In genomic region chr7:30251956-30252954, GRCm38 (mm10) we compare ENCODE assay signal across 12 mouse cellular contexts. TPM values are rescaled to one million over a fixed set of nuclear protein-coding genes. Genes with fewer than 3 reads are reported as not detected.
DNase-seq lines count a peak whose midpoint lies in the region; ATAC-seq and TF ChIP-seq lines count a peak whose summit lies in the region.
"Had no signal": no experiment of that assay in that cellular context is flagged by ENCODE, and none has a peak within 500 bp of the region (broad histone marks: within the 10 kb centered on the region; RNA-seq: fewer than 3 reads in every experiment).

No protein-coding gene starts in this region.

- no peak overlapping the region for H3K4me3 ChIP-seq in liver, postnatal 0 days (ENCODE audit: low read depth, low read length)
- H3K4me3 ChIP-seq in testis, adult 2 months (ENCODE audit: control insufficient read depth, low read depth, low read length): no peak overlapping the region
- H3K4me3 ChIP-seq: megakaryocyte, embryonic 14.5 days had no signal

- no peaks in the 10 kb centered on the region for H3K27me3 ChIP-seq in liver, postnatal 0 days (ENCODE audit: insufficient read depth, low read length)
- H3K27me3 ChIP-seq in testis, adult 2 months (ENCODE audit: control insufficient read depth, insufficient read depth, low read length): no peaks in the 10 kb centered on the region
- H3K27me3 ChIP-seq: megakaryocyte, embryonic 14.5 days had no signal

- no peaks in the 10 kb centered on the region for H3K9me3 ChIP-seq in liver, postnatal 0 days (ENCODE audit: low read length)
- H3K9me3 ChIP-seq: G1E; megakaryocyte, embryonic 14.5 days had no signal

- peaks cover 5% of the 10 kb centered on the region for H3K36me3 ChIP-seq in liver, postnatal 0 days (replicated peaks; ENCODE audit: insufficient read depth, low read length)
- no peaks in the 10 kb centered on the region; the same call in none of the 2 replicates for H3K36me3 ChIP-seq in testis, adult 2 months (ENCODE audit: control insufficient read depth, insufficient read depth, low read length)

- peaks cover 7% of the 10 kb centered on the region; the same call in 1 of the 2 replicates for H3K4me1 ChIP-seq in liver, postnatal 0 days (ENCODE audit: insufficient read depth)
- H3K4me1 ChIP-seq in testis, adult 2 months (ENCODE audit: control insufficient read depth, insufficient read depth, low read length): no peaks in the 10 kb centered on the region

- no peak for TF ChIP-seq EP300 in liver, postnatal 0 days (IDR thresholded peaks at IDR 0.05; ENCODE audit: low read depth)

- no peak overlapping the region for H3K27ac ChIP-seq in liver, postnatal 0 days (ENCODE audit: low read depth)
- peak overlapping the region; percentile 80 for H3K27ac ChIP-seq in testis, adult 2 months (ENCODE audit: control insufficient read depth, insufficient read depth, low read depth, low read length)
- H3K27ac ChIP-seq: hindbrain, embryonic 14.5 days had no signal

- no peak for TF ChIP-seq POLR2A in testis, adult 2 months (IDR thresholded peaks at IDR 0.05; ENCODE audit: control insufficient read depth, low read depth, low read length)

- ATAC-seq in liver, postnatal 0 days: peak; percentile 29; the same call in 1 of the 2 replicates

- WGBS in liver, postnatal 0 days (ENCODE audit: insufficient replicate concordance): 71% methylated on average over 12 of the region's 12 CpGs

- H3K9ac ChIP-seq in liver, postnatal 0 days (replicated peaks): no peak overlapping the region
- H3K9ac ChIP-seq: hindbrain, embryonic 14.5 days had no signal

- DNase-seq in liver, postnatal 0 days: no peak
- no peak for DNase-seq in liver
- peak; percentile 29 to 58 for DNase-seq in gastrocnemius, adult 8-10 months (ENCODE audit: low spot score in 2 of 2)
- peak; percentile 8 to 27 for DNase-seq in kidney, postnatal 4 days
- no peak for DNase-seq in embryo, embryonic 10.5 days (ENCODE audit: low spot score)
- no peak for DNase-seq in layer of hippocampus, postnatal 10 days (ENCODE audit: low spot score in 2 of 2)
- DNase-seq: thymus, postnatal 25 days had no signal

- no peak overlapping the region for H3K4me2 ChIP-seq in liver, postnatal 0 days (ENCODE audit: low read depth, low read length)
- H3K4me2 ChIP-seq: hindbrain, embryonic 14.5 days had no signal

- TF ChIP-seq CTCF in liver, postnatal 0 days (IDR thresholded peaks at IDR 0.05; ENCODE audit: low read depth): no peak
- no peak for TF ChIP-seq CTCF in testis, adult 2 months (IDR thresholded peaks at IDR 0.05; ENCODE audit: control insufficient read depth, insufficient read depth, insufficient replicate concordance, low read depth, low read length)

RNA-seq across cellular contexts. Expression of gene Ovol3, which starts 16.7 kb away (rescaled TPM):
- not detected in 2 replicates for polyA plus RNA-seq in liver, postnatal 0 days (2015; fragmentation: Nextera tagmentation; extraction: Ambion mirVana)
- total RNA-seq in gastrocnemius, adult 8-10 months (2022): not detected
- polyA plus RNA-seq in testis, adult 2 months (2012; rRNA removed): 0.63 and 0.89 TPM in 2 replicates
- not detected for total RNA-seq in layer of hippocampus, postnatal 10 days (2021)
- total RNA-seq: G1E; left cerebral cortex, postnatal 36 days had no signal
- polyA plus RNA-seq: G1E; hindbrain, embryonic 14.5 days had no signal

RNA-seq across cellular contexts. Expression of gene Tbcb, which starts 20.2 kb away (rescaled TPM):
- 41.8 and 42.1 TPM in 2 replicates for polyA plus RNA-seq in liver, postnatal 0 days (2015; fragmentation: Nextera tagmentation; extraction: Ambion mirVana)
- 10 to 100 TPM; 26.8 to 38.6 (median 31.1) TPM for total RNA-seq in gastrocnemius, adult 8-10 months (2022)
- polyA plus RNA-seq in testis, adult 2 months (2012; rRNA removed): 65.7 and 66.2 TPM in 2 replicates
- 100 to 1,000 TPM; 157 to 171 TPM for total RNA-seq in layer of hippocampus, postnatal 10 days (2021)

RNA-seq across cellular contexts. Expression of gene Polr2i, which starts 20.5 kb away (rescaled TPM):
- polyA plus RNA-seq in liver, postnatal 0 days (2015; fragmentation: Nextera tagmentation; extraction: Ambion mirVana): 42.9 and 43.3 TPM in 2 replicates
- 10 to 100 TPM; 55.8 to 67.4 (median 62.3) TPM for total RNA-seq in gastrocnemius, adult 8-10 months (2022)
- polyA plus RNA-seq in testis, adult 2 months (2012; rRNA removed): 242 and 257 TPM in 2 replicates
- 10 to 100 TPM; 57.5 to 71.1 TPM for total RNA-seq in layer of hippocampus, postnatal 10 days (2021)

RNA-seq across cellular contexts. Expression of gene Thap8, which starts 27.6 kb away (rescaled TPM):
- polyA plus RNA-seq in liver, postnatal 0 days (2015; fragmentation: Nextera tagmentation; extraction: Ambion mirVana): 0.08 and 0.15 TPM in 2 replicates
- total RNA-seq in gastrocnemius, adult 8-10 months (2022): not detected
- 1.8 and 2.3 TPM in 2 replicates for polyA plus RNA-seq in testis, adult 2 months (2012; rRNA removed)
- under 1 TPM in 1 of 2 experiments, not detected in 1; 0.27 TPM for total RNA-seq in layer of hippocampus, postnatal 10 days (2021)

RNA-seq across cellular contexts. Expression of gene Wdr62, which starts 28.0 kb away (rescaled TPM):
- polyA plus RNA-seq in liver, postnatal 0 days (2015; fragmentation: Nextera tagmentation; extraction: Ambion mirVana): 3.1 and 3.4 TPM in 2 replicates
- 1 to 10 TPM in 3 of 4 experiments, under 1 TPM in 1; 0.90 to 2.3 (median 1.4) TPM for total RNA-seq in gastrocnemius, adult 8-10 months (2022)
- polyA plus RNA-seq in testis, adult 2 months (2012; rRNA removed): 713 and 754 TPM in 2 replicates
- 1 to 10 TPM; 2.5 to 4.5 TPM for total RNA-seq in layer of hippocampus, postnatal 10 days (2021)

Comparison
In these comparisons a context has a peak if more than half of its experiments do, and no peak if none do; other contexts are left out.
1. DNase-seq: peak in gastrocnemius, adult 8-10 months (2 of 2) and kidney, postnatal 4 days (2 of 2); none in liver, postnatal 0 days (single experiment), liver (single experiment), embryo, embryonic 10.5 days (single experiment) and layer of hippocampus, postnatal 10 days (0 of 2).